Mouse (Mus musculus) hindlimb bud, embryonic 11.5 days (tissue): ENCODE measurements around the gene Adgrf2.

Source experiments
- DNase-seq: peaks from one replicate; pipeline ENCODE4 v3.0.0-alpha.2; 2012; ENCODE audit warnings: low read depth, low spot score; ENCODE audit errors: extremely low spot score

Adgrf2 gene

GRCm38 (mm10) chr17:42741801-42742217 is at the start of gene Adgrf2:
Adgrf2 (minus strand) TSS chr17:42742179.
- DNase-seq, result no peak

- DNase-seq, result no peak
Observed at GRCm38 (mm10) chr17:42790787-42791186, 48.8 kb upstream of the Adgrf2 start.

- DNase-seq, result no peak
Observed at GRCm38 (mm10) chr17:42789723-42790122, 47.7 kb upstream of the Adgrf2 start.

GRCm38 (mm10) chr17:42788686-42789453 is 46.9 kb upstream of the Adgrf2 start:
- no peak for DNase-seq

GRCm38 (mm10) chr17:42782156-42782757 is 40.3 kb upstream of the Adgrf2 start:
- DNase-seq, result peak; percentile 60

- no peak for DNase-seq
Observed at GRCm38 (mm10) chr17:42753791-42754190, 11.8 kb upstream of the Adgrf2 start.

- DNase-seq, result no peak
Observed at GRCm38 (mm10) chr17:42752173-42752572, 10.2 kb upstream of the Adgrf2 start.

- no peak for DNase-seq
Observed at GRCm38 (mm10) chr17:42745657-42746420, 3.9 kb upstream of the Adgrf2 start.

- DNase-seq, result no peak
Observed at GRCm38 (mm10) chr17:42742823-42743222, 844 bp upstream of the Adgrf2 start.

GRCm38 (mm10) chr17:42738794-42739193 is 3.2 kb downstream of the Adgrf2 start:
- no peak for DNase-seq

GRCm38 (mm10) chr17:42717161-42717560 is 24.8 kb downstream of the Adgrf2 start:
- DNase-seq, result no peak

- no peak for DNase-seq
Observed at GRCm38 (mm10) chr17:42714991-42715390, 27.0 kb downstream of the Adgrf2 start.

GRCm38 (mm10) chr17:42710717-42711116 is 31.3 kb downstream of the Adgrf2 start:
- no peak for DNase-seq

- no peak for DNase-seq
Observed at GRCm38 (mm10) chr17:42705611-42706010, 36.4 kb downstream of the Adgrf2 start.

- DNase-seq, result no peak
Observed at GRCm38 (mm10) chr17:42702198-42702597, 39.8 kb downstream of the Adgrf2 start.

- DNase-seq, result no peak
Observed at GRCm38 (mm10) chr17:42694730-42695129, 47.2 kb downstream of the Adgrf2 start.

- no peak for DNase-seq
Observed at GRCm38 (mm10) chr17:42692136-42692535, 49.8 kb downstream of the Adgrf2 start, which contains the start of gene Adgrf4. Adgrf4 (minus strand) TSS chr17:42692284.

GRCm38 (mm10) chr17:42690531-42690930 is 51.4 kb downstream of the Adgrf2 start:
- no peak for DNase-seq
